Mouse (Mus musculus): ENCODE data around the gene Sost.

Sost gene

GRCm38 (mm10) chr11:101983431-101983921 lies 16.7 kb upstream of the Sost start:
- DNase-seq (ENCODE audit: low read depth in 2 of 2, low spot score in 2 of 2), result no peak

- no peak for DNase-seq (ENCODE audit: low read depth in 2 of 2, low spot score in 2 of 2)
Observed at GRCm38 (mm10) chr11:101982981-101983411, 16.2 kb upstream of the Sost start.

DNA sequence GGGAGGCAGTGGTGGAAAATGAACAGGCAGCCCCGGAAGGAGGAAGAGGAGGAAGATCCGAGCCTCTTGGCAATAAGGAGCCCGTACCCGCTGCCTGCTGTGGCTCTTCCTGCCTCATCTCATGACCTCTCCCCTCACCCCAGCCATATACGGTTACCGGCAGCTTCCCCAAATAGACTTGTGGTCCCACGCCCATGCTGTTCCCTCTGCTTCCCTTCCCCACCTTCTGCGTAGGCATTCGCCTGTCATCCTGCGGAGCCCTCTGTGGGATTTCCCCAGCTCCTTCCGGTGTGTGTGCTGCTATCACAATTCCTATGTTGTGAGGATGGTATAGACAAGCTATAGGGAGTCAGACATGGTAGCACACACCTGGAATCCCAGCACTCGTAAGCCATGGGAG lies 15.0 kb upstream of the Sost start:
- no peak for DNase-seq (ENCODE audit: low read depth in 2 of 2, low spot score in 2 of 2)

DNA sequence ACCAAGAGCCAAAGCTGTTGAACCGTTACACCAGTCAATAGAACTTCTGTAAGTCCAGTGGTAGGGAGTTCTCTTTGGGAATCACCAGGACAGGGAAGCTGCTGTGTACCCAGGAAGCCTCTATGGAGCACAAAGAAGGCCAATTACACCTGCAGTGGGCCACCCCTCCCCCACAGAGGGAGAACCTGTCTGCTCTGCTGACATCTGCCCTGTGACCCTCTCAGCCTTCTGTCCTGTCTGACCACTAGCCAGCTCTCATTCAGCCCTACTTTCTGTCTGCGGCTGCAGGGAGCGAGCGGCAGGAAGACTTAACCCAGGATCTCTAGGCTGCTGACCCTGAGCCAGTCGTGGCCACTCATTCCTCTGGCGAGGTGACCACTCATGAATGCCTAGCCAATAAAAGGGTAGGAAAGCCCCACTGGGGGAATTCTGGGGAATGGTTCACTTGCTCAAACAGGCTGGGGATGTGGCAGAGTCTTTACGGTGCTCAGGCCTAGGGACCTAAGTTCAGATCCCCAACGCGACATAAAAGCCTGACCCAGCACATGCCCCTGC lies 13.9 kb upstream of the Sost start:
- no peak for DNase-seq (ENCODE audit: low read depth in 2 of 2, low spot score in 2 of 2)

GRCm38 (mm10) chr11:101979140-101979539 lies 12.3 kb upstream of the Sost start:
- no peak for DNase-seq (ENCODE audit: low read depth in 2 of 2, low spot score in 2 of 2)

- no peak for DNase-seq (ENCODE audit: low read depth in 2 of 2, low spot score in 2 of 2)
Observed at GRCm38 (mm10) chr11:101976949-101977348, 10.1 kb upstream of the Sost start.

- no peak for DNase-seq (ENCODE audit: low read depth in 2 of 2, low spot score in 2 of 2)
Observed at GRCm38 (mm10) chr11:101974923-101975322, 8.1 kb upstream of the Sost start.

- no peak for DNase-seq (ENCODE audit: low read depth in 2 of 2, low spot score in 2 of 2)
Observed at GRCm38 (mm10) chr11:101974181-101974580, 7.4 kb upstream of the Sost start.

GRCm38 (mm10) chr11:101973496-101973895 lies 6.7 kb upstream of the Sost start:
- no peak for DNase-seq (ENCODE audit: low read depth in 2 of 2, low spot score in 2 of 2)

- DNase-seq (ENCODE audit: low read depth in 2 of 2, low spot score in 2 of 2), result no peak
Observed at GRCm38 (mm10) chr11:101972651-101973050, 5.8 kb upstream of the Sost start.

DNA sequence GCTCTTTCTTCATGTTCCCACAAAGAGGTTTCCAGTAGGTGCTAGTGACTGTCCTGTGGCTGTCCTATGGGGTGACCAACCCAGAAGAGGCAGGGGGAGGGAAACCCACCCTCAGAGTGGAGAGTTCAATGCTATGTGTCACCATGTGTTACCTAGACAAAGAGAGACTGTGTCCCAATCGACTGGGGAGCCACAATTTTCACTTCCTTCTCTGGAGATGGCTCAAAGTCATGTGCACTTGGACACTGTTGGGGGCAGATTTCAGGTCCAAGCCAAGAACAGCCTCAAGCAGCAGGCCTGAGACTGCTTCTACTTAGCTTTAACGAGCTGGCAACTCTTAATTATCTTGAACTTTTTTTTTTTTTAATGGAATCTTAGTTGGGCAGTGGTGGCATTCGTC lies 5.3 kb upstream of the Sost start:
- no peak for DNase-seq (ENCODE audit: low read depth in 2 of 2, low spot score in 2 of 2)

DNA sequence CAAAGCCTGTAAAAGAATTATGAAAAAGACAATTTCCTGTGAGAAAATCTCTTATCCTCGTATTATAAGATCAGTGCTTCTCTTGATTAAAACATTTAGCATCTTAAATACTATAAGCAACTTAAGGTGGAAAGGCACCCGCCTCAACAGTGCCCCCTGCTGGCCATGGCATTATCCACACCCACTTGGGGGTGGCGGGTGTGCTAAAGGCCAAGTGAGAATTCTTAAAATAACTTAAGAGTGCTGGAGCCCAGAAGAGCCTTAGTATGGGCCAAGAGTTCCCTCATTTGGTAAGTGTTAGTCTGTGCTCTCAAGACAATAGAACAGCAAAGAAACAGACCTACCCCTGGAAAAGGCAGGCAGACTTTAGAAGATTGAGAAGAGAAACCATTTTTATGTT lies 4.6 kb upstream of the Sost start:
- DNase-seq (ENCODE audit: low read depth in 2 of 2, low spot score in 2 of 2), result peak in 1 of 2 experiments; percentile 12

GRCm38 (mm10) chr11:101969835-101970234 lies 3.0 kb upstream of the Sost start:
- no peak for DNase-seq (ENCODE audit: low read depth in 2 of 2, low spot score in 2 of 2)

DNA sequence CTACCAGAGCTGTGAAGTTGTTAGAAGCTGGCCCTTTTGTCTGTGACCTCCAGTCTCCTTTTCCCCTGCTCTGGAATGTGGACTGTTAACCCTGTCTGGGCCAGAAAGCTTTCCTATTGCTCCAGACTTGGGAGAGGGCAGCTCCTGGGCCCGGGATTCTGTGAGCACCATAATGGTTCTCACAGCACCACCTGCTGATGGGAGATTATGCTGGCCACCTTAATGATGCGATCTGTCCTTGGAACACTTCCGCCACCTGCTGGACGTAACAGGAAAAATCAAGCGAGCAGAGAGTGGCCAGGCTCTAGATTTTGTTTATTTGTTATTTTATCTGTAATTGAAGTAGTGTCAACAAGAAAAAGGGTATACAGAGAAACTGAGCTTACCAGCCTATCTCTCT lies 2.0 kb upstream of the Sost start:
- DNase-seq (ENCODE audit: low read depth in 2 of 2, low spot score in 2 of 2), result peak in 1 of 2 experiments; percentile 35

GRCm38 (mm10) chr11:101968311-101968710 lies 1.5 kb upstream of the Sost start:
- no peak for DNase-seq (ENCODE audit: low read depth in 2 of 2, low spot score in 2 of 2)

DNA sequence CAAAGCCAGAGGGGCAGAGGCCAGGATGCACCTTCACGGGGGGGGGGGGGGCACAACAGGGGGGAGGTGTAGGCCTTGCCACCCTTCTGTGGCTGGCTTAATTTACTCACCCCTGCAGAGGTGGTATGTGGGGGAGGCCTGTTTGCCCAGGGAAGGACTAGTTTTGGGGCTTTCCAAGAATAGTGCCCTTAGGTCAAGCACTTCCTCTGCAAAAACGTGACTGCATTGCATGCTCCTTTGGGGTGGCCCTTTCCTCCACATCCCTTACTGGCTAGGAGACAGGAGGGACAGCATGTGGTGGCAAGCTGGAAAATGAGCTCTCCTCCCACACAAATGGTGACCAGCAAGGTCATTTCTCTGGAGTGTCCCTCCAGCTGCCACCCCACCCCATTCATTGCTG lies 1.3 kb downstream of the Sost start:
- DNase-seq (ENCODE audit: low read depth in 2 of 2, low spot score in 2 of 2), result no peak

- DNase-seq (ENCODE audit: low read depth in 2 of 2, low spot score in 2 of 2), result no peak
Observed at GRCm38 (mm10) chr11:101964647-101965046, 2.2 kb downstream of the Sost start.

GRCm38 (mm10) chr11:101963473-101964291 lies 3.1 kb downstream of the Sost start:
- no peak for DNase-seq (ENCODE audit: low read depth in 2 of 2, low spot score in 2 of 2)

GRCm38 (mm10) chr11:101963043-101963442 lies 3.8 kb downstream of the Sost start:
- DNase-seq (ENCODE audit: low read depth in 2 of 2, low spot score in 2 of 2), result no peak

- DNase-seq (ENCODE audit: low read depth in 2 of 2, low spot score in 2 of 2), result no peak
Observed at GRCm38 (mm10) chr11:101957476-101957875, 9.3 kb downstream of the Sost start.

- no peak for DNase-seq (ENCODE audit: low read depth in 2 of 2, low spot score in 2 of 2)
Observed at GRCm38 (mm10) chr11:101953441-101953840, 13.4 kb downstream of the Sost start.

DNA sequence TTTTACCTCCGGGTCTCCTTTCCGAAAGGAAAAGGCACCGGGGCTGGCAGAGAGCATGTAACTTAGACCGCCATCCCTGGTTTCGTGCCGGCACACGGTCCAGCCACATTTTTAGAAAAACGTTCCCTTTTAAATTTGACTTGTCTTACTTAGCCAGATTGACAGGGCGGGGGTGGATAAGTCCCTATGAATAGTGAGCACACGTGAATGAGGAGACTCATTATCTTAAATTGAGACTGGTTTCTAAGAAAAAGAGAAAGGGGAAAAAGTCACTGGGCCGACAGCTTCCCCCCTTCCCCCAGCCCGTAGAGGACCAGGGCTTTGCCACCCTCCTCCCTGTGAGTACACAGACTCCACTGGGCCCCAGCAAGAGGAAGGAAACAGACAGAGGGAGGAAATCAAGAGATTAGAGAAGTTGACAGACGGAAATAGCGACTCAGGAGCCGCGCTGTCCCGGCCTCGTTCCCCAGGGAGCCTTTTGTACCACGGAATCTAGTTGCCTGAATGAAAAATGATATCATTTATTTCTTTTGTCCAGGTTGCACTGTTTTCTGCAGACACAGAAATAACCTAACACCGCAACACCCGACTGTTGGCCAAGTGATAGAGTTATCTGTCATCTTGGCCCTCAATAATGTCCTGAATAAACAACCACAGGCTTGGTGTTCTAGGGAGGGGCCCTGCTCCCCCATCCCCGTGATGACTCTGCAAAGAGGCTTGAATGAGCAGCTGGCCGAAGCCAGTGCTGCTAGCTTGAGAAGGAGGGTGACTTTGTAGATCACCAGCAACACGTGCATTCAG lies 14.1 kb downstream of the Sost start:
- no peak for DNase-seq (ENCODE audit: low read depth in 2 of 2, low spot score in 2 of 2)

Measured in CD8-positive naive resting alpha-beta T cell, adult 2 months (primary cell).